Mouse (Mus musculus) cerebellum, adult 2 months (tissue): ENCODE results near the gene Gm9747.

Experiments used
- CTCF ChIP-seq: fragments of 200-500 bp; IDR thresholded peaks from 2 replicates; pipeline ENCODE4 v1.5.1; 2011; ENCODE audit warnings: low read depth, mild to moderate bottlenecking, control low read depth, low read length, moderate library complexity, borderline replicate concordance; ENCODE audit not compliant: insufficient read depth
- POLR2A ChIP-seq: fragments of 200-500 bp; IDR thresholded peaks from 2 replicates; pipeline ENCODE4 v1.6.1; 2011; ENCODE audit warnings: low read length, control low read depth, borderline replicate concordance; ENCODE audit not compliant: insufficient read depth

DNA sequence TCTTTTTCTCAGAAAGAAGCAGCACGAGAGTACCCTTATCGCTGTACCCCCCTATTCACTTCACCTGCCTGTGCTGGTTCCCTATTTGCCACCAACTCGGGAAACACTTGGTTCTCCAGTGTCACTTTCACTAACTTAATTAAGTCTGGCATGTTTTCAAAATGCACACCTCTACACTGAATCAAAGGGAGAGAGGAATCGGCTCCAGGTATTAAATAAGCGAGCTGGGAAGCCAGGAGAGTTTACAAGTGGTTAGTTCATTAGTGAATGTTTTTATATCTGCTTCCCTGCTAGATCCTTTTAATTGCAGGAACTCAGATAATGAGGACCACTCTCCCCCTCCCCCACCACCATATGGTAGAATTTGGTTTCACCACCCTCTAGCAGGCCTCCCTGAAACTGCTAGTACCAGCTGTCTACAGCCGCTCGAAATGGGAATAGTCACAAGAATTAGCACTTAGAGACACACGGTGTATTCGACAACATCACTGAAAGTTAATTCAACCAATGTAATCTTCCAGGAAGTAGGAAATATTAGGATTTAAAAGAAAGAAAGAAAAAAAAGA, 28.2 kb downstream of the Gm9747 start:
- no peak for TF ChIP-seq CTCF
- TF ChIP-seq POLR2A = no peak
